Mouse (Mus musculus) layer of hippocampus, postnatal 25 days (tissue): Measurements from ENCODE around the gene Sbf2. TPM values are rescaled to one million over a fixed set of nuclear protein-coding genes. Genes with fewer than 3 reads are reported as not detected.
A peak's percentile ranks its signal among the peaks of the same experiment; 100 is the strongest.

Experiments used
- DNase-seq, 2 experiments: peaks; one replicate each; pipeline ENCODE4 v3.0.0; 2022; ENCODE audit warnings: mixed read lengths in 2 of 2, low spot score in 1 of 2; ENCODE audit errors: extremely low spot score in 1 of 2
- total RNA-seq, 2 experiments: library from RNA; stranded (reverse); gene quantifications; 2 replicates each; pipeline ENCODE4 v1.2.3; 2021

Sbf2 gene
- total RNA-seq, 2 experiments from 2014 or later = 62.9 to 76.0 TPM

DNA sequence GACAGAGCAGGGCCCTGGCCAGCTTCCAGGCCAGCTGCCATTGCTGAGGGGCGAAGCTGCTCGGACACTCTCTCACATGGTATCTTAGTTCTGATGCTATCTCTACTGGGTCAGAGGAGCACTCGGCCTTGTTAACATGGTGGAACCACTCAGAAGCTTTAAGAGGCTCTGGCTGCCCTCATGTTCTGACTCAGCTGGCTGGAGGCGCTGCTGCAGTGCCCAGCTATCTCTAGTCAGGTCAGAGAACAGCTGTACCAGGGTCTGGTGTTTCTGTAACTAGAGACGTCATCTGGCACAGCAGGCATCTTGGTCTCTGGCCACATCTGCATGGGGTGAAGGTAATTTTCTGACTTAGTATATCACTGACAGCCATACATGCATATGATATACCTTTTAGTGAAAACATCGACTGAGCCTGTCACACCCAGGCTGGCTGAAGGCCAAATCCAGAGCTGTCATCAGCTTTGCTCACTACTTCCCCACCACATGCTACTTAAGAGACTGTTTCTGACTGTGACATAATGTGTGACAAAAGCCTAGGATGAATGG, 295.7 kb downstream of the Sbf2 start:
- no peak for DNase-seq

DNA sequence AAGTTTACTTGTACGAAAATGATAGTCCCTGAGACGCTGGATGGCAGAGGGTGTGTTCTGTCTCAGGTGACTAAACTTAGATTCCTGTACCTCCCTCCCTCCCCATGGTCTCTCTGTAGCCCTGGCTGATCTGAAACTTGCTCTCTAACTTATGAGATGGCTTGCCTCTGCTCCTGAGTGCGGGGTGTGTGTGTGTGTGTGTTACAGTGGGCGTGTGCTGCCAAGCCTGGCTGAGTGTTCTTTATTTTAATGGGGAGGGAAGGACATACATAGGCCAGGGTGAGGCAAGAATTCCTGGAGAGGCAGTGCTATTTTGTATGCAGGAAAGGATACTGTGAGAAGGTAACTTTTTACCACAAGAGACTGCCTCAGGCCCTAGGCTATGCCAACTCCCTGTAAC, 297.3 kb downstream of the Sbf2 start:
- no peak for DNase-seq

DNA sequence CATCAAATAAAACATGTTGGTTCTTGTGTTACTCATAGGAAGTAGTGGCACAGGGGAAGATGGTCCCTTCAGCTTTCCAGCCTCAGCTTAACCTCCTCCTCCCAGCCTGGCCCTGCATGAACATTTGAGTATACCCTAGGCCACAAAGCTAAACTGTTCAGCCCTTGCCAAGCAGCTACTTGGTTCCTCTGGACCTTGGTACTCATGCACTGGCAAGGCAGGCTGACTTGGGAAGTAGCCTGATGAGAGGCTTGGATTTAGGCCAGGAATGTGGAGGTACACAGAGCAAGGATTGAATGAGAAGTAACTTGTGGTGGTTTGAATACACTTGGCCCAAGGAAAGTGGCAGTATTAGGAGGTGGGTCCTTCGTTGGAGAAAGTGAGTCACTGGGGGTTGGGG, 299.4 kb downstream of the Sbf2 start:
- no peak for DNase-seq

DNA sequence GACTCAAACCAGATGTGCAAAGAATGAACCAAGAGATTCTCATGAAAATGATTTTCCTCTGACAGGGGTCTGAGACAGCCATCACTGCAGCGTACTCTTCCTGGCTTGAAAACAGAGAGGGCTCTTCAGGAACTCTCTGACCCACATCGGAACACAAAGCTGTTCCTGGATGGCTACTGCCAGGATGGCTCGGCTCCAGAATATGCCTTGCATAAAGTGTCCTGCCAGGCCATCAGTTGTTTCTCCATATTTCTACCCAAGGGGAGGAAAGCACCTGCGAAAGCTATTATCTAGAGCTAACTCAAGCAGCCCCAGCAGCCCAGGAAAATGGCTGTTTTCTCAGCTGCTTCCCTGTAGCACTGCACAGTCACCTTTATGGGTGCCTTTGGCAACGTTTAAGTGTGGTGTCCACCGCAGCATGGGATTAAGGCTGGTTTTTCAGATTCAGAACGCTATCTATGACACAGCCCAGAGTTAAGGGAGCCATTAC, 300.3 kb downstream of the Sbf2 start:
- no peak for DNase-seq

DNA sequence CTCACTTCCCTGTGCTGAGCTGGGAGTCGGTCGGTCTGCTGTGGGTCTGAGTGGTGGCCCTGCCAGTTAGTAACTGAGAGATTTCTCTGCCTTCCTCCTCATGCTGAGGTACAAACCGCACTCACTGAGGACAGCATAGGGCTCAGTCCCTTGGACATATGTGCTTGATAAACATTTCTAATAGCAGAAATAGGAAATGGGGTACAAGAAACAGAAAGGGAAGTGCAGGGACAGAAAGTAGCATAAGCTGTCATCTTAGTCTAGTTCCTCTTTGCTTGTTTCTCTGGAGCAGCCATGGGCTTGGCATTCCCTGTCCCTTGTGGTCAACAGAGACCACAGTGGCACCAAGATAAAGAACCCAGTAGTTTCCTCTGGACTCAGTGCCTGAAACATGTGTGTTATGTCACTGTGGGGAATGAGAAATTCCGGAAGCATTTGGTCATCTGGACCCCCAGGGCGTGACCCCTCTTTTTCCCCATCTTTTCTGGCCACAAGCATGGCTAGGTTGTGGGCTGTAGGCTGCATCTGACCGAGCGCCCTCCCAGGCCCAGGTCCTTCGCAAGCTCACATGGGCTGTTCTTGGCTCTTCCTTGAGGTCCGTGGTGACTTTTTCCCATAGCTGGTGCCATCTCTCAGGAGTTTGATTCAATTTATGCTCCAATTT, 301.2 kb downstream of the Sbf2 start:
- DNase-seq = no peak

DNA sequence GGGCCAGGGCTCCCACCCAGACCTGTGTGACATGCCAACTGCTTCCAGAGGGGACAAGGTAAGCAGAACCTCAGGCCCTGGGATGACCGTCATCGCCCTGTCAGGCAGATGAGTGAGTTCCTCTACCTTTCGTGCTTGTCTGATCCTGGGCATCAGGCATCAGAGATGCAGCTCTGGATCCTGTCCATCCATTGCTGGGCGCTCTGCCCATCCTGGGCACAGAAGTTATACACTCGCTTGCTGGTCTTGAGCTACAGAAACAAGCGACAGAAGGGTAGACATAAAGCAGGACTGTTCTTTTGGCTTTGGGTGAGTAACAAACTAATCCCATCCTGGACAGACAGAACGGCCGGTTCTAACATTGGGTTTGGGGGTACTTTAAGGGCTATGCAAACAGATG, 305.5 kb downstream of the Sbf2 start:
- no peak for DNase-seq

DNA sequence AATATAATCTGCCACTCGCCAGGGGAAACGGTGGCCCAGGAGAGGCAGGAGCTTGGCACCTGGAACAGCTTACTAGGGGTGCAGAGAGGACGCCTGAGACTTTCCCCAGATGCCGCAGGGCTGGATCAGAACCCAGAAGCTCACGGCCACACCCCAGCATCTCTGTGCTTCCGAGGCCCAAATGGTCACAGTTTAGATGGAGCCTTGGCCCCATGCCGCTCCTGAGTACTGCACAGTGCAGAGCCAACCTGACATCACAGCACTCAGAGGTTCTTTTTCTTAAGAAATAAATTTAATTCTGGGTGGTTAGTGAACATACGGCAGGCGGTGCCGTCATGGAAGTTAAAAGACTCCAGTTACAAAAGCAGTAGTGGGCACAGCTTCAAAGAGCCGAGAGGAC, 307.0 kb downstream of the Sbf2 start:
- DNase-seq = no peak

DNA sequence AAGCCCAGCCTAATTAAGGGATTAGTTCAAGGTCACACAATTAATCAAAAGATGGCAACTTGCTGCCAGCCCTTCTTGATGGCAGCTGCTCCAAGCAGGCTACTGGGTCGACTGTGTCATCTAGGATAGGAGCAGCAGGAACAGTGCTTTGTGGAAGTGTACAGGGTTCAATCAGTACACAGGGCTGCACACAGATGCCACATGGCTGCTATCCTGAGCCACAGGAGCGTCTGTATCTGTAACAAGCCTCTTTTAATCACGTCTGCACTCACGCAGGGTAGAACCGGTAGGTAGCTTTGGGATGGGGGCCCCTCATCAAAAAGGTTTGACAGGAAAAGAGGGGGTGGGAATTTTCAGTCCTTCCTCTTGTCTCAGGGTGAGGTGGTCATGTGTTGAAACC, 308.4 kb downstream of the Sbf2 start:
- no peak for DNase-seq

DNA sequence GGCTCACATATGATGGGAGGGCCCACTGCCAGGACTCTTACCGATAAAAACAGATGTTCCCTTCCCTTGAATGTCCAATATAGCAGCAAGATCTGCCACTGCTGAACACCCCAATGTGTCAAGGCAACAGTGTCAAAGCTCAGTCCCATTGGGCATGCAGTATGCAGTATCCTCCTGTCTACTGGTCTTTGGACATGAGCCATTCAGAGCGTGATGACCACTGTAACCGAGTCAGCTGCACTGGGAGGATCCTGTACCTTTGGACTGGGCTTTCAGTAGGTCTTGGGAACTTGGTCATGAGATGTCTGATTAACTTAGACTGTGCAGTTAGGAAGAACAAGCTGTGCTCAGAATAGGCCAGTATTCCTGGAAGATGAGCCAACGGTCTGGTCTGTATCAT, 309.2 kb downstream of the Sbf2 start:
- DNase-seq = no peak

DNA sequence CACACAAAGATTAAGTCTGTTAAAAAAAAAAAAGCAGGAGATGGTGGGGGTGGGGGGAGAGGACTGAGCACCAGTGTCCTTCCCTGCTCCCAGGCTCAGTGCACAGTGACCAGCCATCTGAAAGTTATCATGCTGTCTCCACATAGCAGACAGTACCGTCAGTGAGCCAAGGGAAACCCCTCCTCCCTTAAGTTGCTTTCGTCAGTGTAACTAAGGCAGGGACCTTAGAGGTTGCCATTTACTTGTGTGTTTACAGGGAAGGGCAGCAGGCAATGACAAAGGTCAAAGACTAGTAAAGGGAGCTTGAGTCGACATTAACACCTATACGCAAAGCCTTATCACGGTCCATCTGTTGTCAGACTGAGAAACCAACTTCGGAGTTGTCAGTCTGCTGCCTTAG, 311.8 kb downstream of the Sbf2 start:
- DNase-seq = no peak

DNA sequence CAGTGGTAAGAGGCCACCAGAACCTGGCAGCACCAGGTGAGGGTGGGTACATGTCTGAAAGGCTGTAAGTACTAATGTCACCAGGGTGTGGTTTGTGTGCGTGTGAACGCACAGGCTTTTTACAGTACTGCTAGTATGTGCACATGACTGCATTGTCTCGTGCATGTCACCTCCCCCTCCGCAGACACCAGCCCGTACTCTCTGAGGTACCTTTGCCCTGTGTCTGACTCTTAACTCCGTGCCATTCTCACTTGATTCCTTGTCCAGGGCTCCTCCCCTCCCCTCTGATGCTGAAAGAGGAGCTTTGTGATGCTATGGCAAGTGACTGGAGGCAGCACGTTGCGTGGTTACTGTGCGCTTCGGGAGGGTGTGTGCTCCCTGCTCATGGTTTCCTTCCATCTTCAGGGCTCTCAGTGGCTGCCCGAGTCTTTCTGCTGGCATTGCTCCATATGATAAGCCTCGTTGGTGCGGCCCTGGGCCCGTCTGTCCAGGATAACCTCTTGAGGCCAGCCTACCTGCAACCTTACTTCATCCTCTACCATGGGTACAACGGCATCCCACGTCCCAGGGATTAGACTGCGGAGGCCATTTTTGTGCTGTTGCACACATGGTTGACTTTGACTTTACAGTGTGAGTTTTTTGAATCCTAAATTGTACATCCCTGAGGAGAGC, 315.8 kb downstream of the Sbf2 start:
- DNase-seq = no peak

DNA sequence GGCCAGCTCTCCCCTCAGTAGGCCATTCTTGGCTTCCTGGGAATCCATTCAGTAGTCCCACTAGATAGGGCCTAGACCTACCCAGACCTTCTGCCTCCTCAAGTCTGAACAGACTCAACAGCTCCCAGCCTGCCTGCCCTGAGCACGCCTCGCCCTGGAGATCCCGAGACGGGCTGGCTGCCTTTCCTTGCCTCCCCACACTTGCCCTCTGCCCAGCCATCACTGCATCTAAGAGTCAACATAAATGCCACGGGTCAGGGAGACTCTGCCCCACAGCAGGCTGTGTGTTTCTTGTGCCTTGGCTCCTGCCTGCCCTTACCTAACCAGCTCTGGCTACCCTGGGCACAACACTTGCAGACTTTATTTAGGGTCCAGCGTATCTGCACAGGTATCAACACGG, 316.6 kb downstream of the Sbf2 start:
- no peak for DNase-seq

DNA sequence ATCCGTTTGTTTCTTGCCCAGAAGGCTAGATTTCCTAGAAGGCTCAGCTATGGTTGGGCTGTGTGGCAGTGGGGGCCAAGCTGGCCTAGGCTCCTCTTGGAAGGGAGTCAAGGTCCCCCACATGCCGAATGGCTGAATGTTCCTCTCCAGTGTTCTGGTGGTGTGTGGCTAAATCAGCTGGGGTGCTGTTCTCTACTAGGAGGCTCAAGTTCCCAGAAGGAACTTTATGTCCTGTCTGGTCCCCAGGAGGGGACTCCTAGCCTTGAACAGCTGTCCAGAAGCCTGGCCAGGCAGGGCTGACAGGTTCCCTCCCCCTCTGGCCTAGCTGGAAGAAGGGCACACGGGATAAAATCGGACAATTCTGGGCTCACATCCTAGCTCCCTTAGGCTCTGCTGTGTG, 317.1 kb downstream of the Sbf2 start:
- no peak for DNase-seq

DNA sequence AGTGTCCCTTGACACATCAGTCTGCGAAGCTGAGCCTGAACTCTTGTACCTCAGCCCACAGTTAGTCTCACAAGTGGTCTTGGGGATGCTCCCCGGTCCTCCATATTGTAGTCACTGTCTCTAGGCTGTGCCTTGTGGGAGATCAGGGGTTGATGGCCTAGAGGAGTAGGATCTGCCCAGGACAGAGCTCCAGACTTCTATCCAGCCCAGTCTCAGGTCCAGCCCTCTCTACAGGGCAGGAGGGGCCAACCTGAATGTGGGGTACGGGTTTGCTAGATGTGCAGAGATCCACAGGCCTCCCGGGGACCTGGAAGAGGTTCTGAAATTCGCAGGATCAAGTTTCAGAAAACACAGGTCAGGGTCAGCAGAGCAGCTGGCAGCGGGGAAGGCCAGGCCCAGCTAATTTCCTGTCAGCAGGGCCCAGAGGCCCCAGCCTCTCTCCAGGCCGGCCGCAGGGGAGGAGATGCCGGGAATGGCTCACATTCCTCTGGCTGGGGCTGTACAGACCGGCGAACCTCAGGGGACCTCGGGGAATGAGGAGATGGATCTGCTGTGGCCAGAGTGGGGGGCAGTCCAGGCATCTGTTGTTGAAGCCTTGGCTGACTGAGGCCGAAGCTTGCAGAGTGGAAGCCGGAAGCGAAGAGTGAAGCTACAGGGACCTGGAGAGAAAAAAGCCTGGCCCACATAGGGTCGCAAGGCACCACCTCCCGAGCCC, 317.7 kb downstream of the Sbf2 start:
- DNase-seq = no peak

DNA sequence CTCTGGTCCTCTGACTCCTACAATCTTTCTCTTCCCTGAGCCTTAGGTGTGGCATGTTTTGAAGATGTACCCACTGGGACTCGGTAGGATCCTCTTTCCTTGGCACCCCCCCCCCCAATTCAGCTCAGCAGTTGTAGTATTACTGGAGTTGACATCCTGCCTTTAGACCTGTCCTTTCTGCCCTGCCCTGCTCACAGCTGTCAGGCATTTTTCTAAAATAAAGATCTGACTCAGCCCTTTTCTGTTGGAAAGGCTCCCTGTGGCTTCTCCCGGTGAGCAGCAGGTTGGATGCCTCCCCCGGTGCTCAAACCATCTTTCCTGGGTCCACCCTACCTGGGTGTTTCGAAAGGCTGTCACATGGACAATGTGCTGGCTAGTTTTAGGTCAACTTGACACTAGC, 325.1 kb downstream of the Sbf2 start:
- no peak for DNase-seq

DNA sequence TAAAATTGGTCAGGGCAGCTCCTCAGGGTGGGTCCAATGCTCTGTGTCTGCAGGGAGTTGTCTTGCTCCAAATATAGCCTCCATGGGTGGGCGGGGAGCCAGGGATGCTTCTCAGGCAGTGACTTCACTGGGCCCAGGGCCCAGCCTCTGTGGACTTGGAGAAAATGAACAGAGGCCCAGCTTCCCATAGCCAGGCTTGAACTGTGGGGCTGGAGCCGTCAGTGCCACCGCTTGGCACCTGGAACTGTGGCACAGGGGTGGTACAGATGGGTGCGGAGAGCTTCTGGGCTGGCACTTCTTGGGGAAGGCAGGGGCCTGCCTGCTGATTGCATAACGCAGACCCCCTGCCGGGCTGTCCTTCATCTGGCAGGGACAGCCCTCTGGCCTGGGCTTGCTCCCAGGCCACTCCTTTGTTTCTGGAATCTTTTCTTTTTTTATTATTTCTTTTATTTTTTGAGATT, 326.0 kb downstream of the Sbf2 start:
- no peak for DNase-seq

DNA sequence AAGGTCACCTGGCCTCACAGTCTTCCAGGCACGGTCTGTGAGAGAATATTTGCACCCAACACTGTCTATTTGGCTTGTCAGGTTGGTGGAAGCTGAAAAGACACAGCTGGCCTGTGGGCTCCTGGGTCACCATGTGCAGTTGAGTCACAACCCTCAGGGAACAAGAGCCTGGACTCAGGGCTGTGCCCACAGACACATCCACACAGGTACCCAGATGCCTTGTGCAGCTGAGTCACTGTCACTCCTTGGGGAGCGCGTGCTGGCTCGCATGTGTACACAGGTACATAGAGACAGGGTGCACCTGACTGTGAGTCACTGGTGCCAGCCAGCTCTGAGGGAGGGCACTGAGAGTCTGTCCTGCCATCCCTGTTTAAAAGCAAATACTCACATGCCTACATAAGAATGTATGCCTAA, 326.5 kb downstream of the Sbf2 start:
- DNase-seq = no peak

DNA sequence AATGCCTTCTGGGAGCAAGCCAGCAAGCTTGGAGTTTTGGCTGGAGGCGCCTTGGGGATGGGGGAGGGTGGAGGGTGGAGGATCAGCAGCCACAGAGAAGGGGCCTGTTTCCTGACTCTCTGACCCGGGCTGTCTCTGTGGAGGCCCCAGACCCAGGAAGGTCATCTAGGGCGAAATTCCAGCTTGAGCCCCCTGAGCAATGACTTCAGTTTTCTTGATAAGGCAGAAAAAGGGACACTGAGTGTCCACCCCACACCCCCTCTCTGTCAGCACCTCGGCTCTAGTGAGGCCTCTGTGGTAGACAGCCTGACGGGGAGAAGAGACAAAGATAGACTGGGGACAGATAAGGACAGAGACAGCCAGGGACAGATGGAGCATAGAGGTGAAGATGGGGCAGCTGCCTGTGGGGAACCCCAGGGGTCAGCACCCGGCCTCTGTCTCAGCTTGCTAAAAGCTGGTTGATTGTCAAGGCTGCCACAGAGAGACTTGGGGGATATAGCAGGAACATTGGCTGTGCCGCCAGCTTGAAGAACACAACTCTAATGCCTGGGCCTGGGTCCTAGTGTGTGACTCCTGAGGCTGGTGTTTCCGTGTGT, 327.1 kb downstream of the Sbf2 start:
- no peak for DNase-seq

DNA sequence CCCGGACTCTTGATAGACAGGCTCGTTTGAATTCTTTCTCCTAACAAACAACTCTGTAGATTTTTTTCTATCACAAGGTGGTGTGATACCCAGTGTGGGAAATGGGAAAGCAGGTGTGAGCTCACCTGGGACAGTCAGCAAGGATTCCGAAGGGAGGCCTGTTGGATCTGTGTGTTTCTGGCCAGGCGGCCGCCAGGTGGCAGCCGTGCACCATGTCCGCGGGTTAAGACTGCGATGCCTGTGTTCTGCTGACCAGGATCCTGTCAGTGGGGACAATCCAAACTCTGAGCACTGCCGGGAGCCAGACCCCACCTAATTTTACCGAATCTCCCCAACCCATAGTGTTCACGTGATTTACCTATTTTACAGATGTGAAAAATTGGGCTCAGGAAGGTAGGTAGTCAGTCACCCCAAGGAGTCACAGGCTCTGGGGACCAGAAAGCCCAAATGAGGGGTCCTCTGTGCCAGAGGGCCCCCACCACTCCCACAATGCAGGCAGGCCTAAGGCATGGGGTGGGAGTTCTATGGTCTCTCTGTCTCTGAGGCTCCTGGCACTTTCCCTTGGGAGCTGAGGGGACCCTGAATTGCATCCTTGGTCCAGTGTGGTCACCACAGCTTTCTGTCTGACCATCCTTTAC, 327.8 kb downstream of the Sbf2 start:
- DNase-seq = peak; percentile 72 to 90

DNA sequence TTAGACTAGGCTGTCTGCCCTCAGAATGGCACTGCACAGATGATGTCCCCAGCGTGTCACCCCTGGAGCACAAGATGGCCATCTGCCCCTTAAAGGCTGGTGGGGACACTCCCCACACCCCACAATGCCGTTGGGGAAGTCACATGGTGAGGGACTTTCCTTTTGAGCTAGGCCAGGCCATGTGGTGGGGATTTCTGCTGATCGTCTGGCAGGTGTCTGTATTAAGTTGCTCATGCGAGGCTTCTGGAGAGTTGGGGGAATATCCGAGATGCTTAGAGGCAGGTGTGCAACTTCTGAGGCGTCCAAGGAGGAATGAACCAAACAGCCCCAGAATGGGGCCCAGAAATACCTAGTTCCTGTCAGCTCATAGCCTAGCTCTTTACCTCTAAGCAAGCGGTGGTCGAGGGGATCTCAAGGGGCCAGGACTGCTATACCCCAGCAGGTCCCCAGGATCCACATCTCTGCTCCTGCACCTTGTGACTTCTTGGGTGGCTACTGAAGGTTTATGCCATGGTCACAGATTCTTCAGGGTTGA, 328.5 kb downstream of the Sbf2 start:
- no peak for DNase-seq
